Mouse (Mus musculus) mouse trophoblast stem cell (cell line): ENCODE data around the gene Trhr2.

Experiments used
- in situ Hi-C, 2 experiments: fragments of 300-500 bp; cut with MseI, MboI; formaldehyde crosslinking; loops; 2 replicates in 1 of 2; 3 replicates in 1 of 2; pipeline ENCODE4 v1.15.1; 2025

Trhr2 gene

GRCm38 (mm10) chr8:122309272-122309671, 51.3 kb downstream of the Trhr2 start:
- in situ Hi-C loops, result no loop called here

DNA sequence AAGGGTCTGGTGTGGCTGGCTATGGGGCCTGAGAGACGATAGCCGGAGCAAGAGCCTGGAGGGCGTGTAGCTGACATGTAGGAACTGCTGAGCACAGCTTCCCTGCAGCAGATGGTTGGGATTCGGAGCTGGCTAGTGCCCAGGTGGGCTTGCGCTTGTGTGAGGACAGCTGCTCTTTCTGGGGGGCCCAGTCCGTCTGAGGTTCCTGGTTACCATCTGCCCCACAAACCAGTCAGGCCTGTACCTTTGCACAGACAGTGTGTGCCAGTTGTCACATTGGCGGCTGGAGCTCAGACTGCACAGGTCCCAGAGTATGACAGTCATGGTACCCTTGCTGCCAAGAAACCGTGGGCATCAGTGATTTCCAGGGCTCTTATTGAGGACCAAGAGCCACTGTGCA, 52.7 kb downstream of the Trhr2 start:
- in situ Hi-C loops, result no loop called here
